Mouse (Mus musculus) CH12.LX (cell line): ENCODE data around the gene Cacna1c.

Experiments
- CTCF ChIP-seq, 2 experiments: IDR thresholded peaks in 1 of 2; conservative IDR thresholded peaks in 1 of 2; 2 replicates each; pipeline ENCODE4 v1.5.1; 2011 to 2012; ENCODE audit warnings: low read depth in 2 of 2, low read length in 2 of 2, improper control_type of control experiment in 1 of 2, inconsistent platforms in 1 of 2, mild to moderate bottlenecking in 1 of 2, moderate library complexity in 1 of 2
- EP300 ChIP-seq: IDR thresholded peaks from 2 replicates; pipeline ENCODE4 v1.6.1; 2011; ENCODE audit warnings: low read length, improper control_type of control experiment
- JUND ChIP-seq: conservative IDR thresholded peaks from 2 replicates; pipeline ENCODE4 v1.6.1; 2011; ENCODE audit warnings: low read depth, low read length, improper control_type of control experiment
- POLR2AphosphoS2 ChIP-seq: IDR thresholded peaks from 2 replicates; pipeline ENCODE4 v1.6.1; 2011; ENCODE audit warnings: low read depth, low read length, improper control_type of control experiment
- ZMIZ1 ChIP-seq: IDR thresholded peaks from 2 replicates; pipeline ENCODE4 v1.6.1; 2012; ENCODE audit warnings: low read depth, mild to moderate bottlenecking, inconsistent platforms, low read length, improper control_type of control experiment

- no peak for TF ChIP-seq JUND
- TF ChIP-seq CTCF (conservative IDR thresholded peaks at IDR 0.05 in 1 of 2, IDR thresholded peaks at IDR 0.05 in 1 of 2; ENCODE audit: low read depth in 2 of 2, low read length in 2 of 2), result no peak
- TF ChIP-seq POLR2AphosphoS2, result no peak
- TF ChIP-seq ZMIZ1, result no peak
- no peak for TF ChIP-seq EP300
Observed at GRCm38 (mm10) chr6:119039293-119039692, 156.9 kb downstream of the Cacna1c start.
